Mouse (Mus musculus) lung, adult 2 months (tissue): ENCODE measurements around the gene Ckap4.

ENCODE experiments used
- CTCF ChIP-seq: fragments of 200-500 bp; IDR thresholded peaks from 2 replicates; pipeline ENCODE4 v1.5.1; 2011; ENCODE audit warnings: mild to moderate bottlenecking, low read length, control low read depth; ENCODE audit not compliant: insufficient read depth
- POLR2A ChIP-seq: fragments of 200-500 bp; IDR thresholded peaks from 2 replicates; pipeline ENCODE4 v1.6.1; 2011; ENCODE audit warnings: low read depth, mild to moderate bottlenecking, control low read depth, low read length, borderline replicate concordance; ENCODE audit errors: extremely low read depth

DNA sequence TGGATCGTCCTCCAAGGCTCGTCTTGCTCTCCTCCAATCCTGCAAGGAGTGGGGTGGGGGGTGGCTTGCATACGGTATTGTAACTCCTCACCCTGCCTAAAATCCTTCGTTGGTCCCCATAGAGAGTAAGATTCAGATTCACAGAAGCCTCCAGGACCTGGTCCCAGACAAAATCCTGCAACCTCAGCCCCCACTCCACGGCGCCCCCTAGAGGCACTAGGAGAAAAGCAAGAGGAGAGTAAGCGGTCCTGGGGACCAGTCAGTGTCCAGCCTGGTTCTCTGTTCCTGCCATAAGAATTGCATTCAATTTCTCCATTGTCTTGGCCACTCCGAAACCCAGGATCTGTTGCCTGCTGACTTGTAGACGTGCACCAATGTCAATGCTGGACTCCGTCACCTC lies 10.2 kb downstream of the Ckap4 start:
- no peak for TF ChIP-seq POLR2A
- 0 out of 2 replicates have a peak, but pooled peaks have one; percentile 11 for TF ChIP-seq CTCF
